Mouse (Mus musculus) MEL (cell line): ENCODE data around the gene Supt7l. TPM values are rescaled to one million over a fixed set of nuclear protein-coding genes. Genes with fewer than 3 reads are reported as not detected.

ENCODE experiments used
- DNase-seq: peaks from one replicate; pipeline ENCODE4 v3.0.0; 2011; ENCODE audit warnings: low read depth, low spot score
- H3K27ac ChIP-seq: 2 replicates; pipeline ENCODE4 v1.5.1; 2012; ENCODE audit warnings: low read depth, mild to moderate bottlenecking, control low read depth, low read length, moderate library complexity; ENCODE audit not compliant: control insufficient read depth
- H3K27me3 ChIP-seq, 2 experiments: fragments of 150-350 bp in 1 of 2; sonication (generic) in 1 of 2; 2 replicates each; pipeline ENCODE4 v1.6.1; 2012; ENCODE audit warnings: low read length in 2 of 2, mild to moderate bottlenecking in 2 of 2, improper control_type of control experiment in 1 of 2, moderate library complexity in 1 of 2; ENCODE audit not compliant: insufficient read depth in 2 of 2, control insufficient read depth in 1 of 2
- H3K36me3 ChIP-seq, 2 experiments: 2 replicates each; pipeline ENCODE4 v1.6.1; 2012 to 2014; ENCODE audit warnings: low read length in 2 of 2, improper control_type of control experiment in 1 of 2, inconsistent platforms in 1 of 2, mild to moderate bottlenecking in 1 of 2; ENCODE audit not compliant: insufficient read depth in 2 of 2, control insufficient read depth in 1 of 2
- H3K4me1 ChIP-seq, 2 experiments: fragments of 150-350 bp in 1 of 2; sonication (generic) in 1 of 2; 2 replicates each; pipeline ENCODE4 v1.6.1; 2012; ENCODE audit warnings: low read length in 2 of 2, improper control_type of control experiment in 1 of 2, mild to moderate bottlenecking in 1 of 2; ENCODE audit not compliant: insufficient read depth in 2 of 2, control insufficient read depth in 1 of 2
- H3K4me3 ChIP-seq, 2 experiments: fragments of 150-350 bp in 1 of 2; sonication (generic) in 1 of 2; 2 replicates each; pipeline ENCODE4 v1.5.1; 2012; ENCODE audit warnings: low read depth in 2 of 2, low read length in 2 of 2, mild to moderate bottlenecking in 2 of 2, moderate library complexity in 2 of 2, control low read depth in 1 of 2, improper control_type of control experiment in 1 of 2; ENCODE audit not compliant: control insufficient read depth in 1 of 2, insufficient read depth in 1 of 2
- H3K79me2 ChIP-seq: 2 replicates; pipeline ENCODE4 v1.6.1; 2012; ENCODE audit warnings: mild to moderate bottlenecking, low read length, moderate library complexity; ENCODE audit not compliant: control insufficient read depth, poor library complexity, insufficient read depth
- H3K9ac ChIP-seq: 2 replicates; pipeline ENCODE4 v1.6.1; 2012; ENCODE audit warnings: low read depth, mild to moderate bottlenecking, control low read depth, low read length, moderate library complexity; ENCODE audit not compliant: control insufficient read depth, poor library complexity, severe bottlenecking
- H3K9me3 ChIP-seq: fragments of 150-350 bp; sonication (generic); replicated peaks from 2 replicates; pipeline ENCODE4 v1.6.1; 2012; ENCODE audit warnings: mild to moderate bottlenecking, low read length, improper control_type of control experiment, moderate library complexity; ENCODE audit not compliant: insufficient read depth
- BHLHE40 ChIP-seq: IDR thresholded peaks from 2 replicates; pipeline ENCODE4 v1.6.1; 2012; ENCODE audit warnings: low read depth, mild to moderate bottlenecking, inconsistent platforms, low read length, improper control_type of control experiment, borderline replicate concordance
- CHD1 ChIP-seq: IDR thresholded peaks from 2 replicates; pipeline ENCODE4 v1.6.1; 2012; ENCODE audit warnings: low read depth, mild to moderate bottlenecking, inconsistent platforms, low read length, improper control_type of control experiment
- CHD2 ChIP-seq: IDR thresholded peaks from 2 replicates; pipeline ENCODE4 v1.6.1; 2011; ENCODE audit warnings: low read length, improper control_type of control experiment
- CTCF ChIP-seq, 3 experiments: IDR thresholded peaks in 2 of 3; conservative IDR thresholded peaks in 1 of 3; 2 replicates each; pipeline ENCODE4 v1.5.1; 2011 to 2012; ENCODE audit warnings: low read length in 3 of 3, low read depth in 2 of 3, mild to moderate bottlenecking in 2 of 3, improper control_type of control experiment in 1 of 3, inconsistent platforms in 1 of 3, mixed read lengths in 1 of 3, moderate library complexity in 1 of 3; ENCODE audit not compliant: control insufficient read depth in 1 of 3, insufficient read depth in 1 of 3, poor library complexity in 1 of 3, severe bottlenecking in 1 of 3
- E2F4 ChIP-seq: IDR thresholded peaks from 2 replicates; pipeline ENCODE4 v1.6.1; 2011; ENCODE audit warnings: low read depth, low read length, improper control_type of control experiment, borderline replicate concordance
- EP300 ChIP-seq, 2 experiments: IDR thresholded peaks; 2 replicates each; pipeline ENCODE4 v1.6.1; 2011; ENCODE audit warnings: improper control_type of control experiment in 2 of 2, low read length in 2 of 2, low read depth in 1 of 2, mild to moderate bottlenecking in 1 of 2
- GABPA ChIP-seq: IDR thresholded peaks from 2 replicates; pipeline ENCODE4 v1.6.1; 2012; ENCODE audit warnings: low read depth, mild to moderate bottlenecking, inconsistent platforms, low read length, improper control_type of control experiment, moderate library complexity
- GATA1 ChIP-seq: IDR thresholded peaks from 2 replicates; pipeline ENCODE4 v1.6.1; 2011; ENCODE audit warnings: low read depth, low read length, improper control_type of control experiment
- HCFC1 ChIP-seq: IDR thresholded peaks from 2 replicates; pipeline ENCODE4 v1.6.1; 2012; ENCODE audit warnings: low read depth, mild to moderate bottlenecking, inconsistent platforms, low read length, improper control_type of control experiment, moderate library complexity
- JUND ChIP-seq: IDR thresholded peaks from 2 replicates; pipeline ENCODE4 v1.6.1; 2011; ENCODE audit warnings: low read depth, mild to moderate bottlenecking, improper control_type of control experiment, low read length
- KAT2A ChIP-seq: conservative IDR thresholded peaks from 2 replicates; pipeline ENCODE4 v1.6.1; 2012; ENCODE audit warnings: low read depth, low read length, improper control_type of control experiment, inconsistent platforms
- MAFK ChIP-seq: IDR thresholded peaks from 2 replicates; pipeline ENCODE4 v1.6.1; 2011; ENCODE audit warnings: low read depth, mild to moderate bottlenecking, low read length, improper control_type of control experiment, borderline replicate concordance
- MAX ChIP-seq: IDR thresholded peaks from 2 replicates; pipeline ENCODE4 v1.6.1; 2011; ENCODE audit warnings: low read length, improper control_type of control experiment
- MAZ ChIP-seq: IDR thresholded peaks from 2 replicates; pipeline ENCODE4 v1.6.1; 2012; ENCODE audit warnings: low read depth, mild to moderate bottlenecking, inconsistent platforms, low read length, improper control_type of control experiment
- MXI1 ChIP-seq: IDR thresholded peaks from 2 replicates; pipeline ENCODE4 v1.6.1; 2011; ENCODE audit warnings: mild to moderate bottlenecking, low read depth, low read length, improper control_type of control experiment
- MYB ChIP-seq: IDR thresholded peaks from 2 replicates; pipeline ENCODE4 v1.6.1; 2011; ENCODE audit warnings: mild to moderate bottlenecking, low read depth, low read length, improper control_type of control experiment
- NELFE ChIP-seq: IDR thresholded peaks from 2 replicates; pipeline ENCODE4 v1.6.1; 2011; ENCODE audit warnings: low read depth, low read length, improper control_type of control experiment
- NRF1 ChIP-seq: IDR thresholded peaks from 2 replicates; pipeline ENCODE4 v1.6.1; 2014; ENCODE audit warnings: low read depth, mild to moderate bottlenecking, inconsistent platforms, low read length, improper control_type of control experiment, moderate library complexity; ENCODE audit not compliant: poor library complexity, insufficient read depth, severe bottlenecking
- POLR2A ChIP-seq, 2 experiments: IDR thresholded peaks; 2 replicates each; pipeline ENCODE4 v1.6.1; 2011 to 2012; ENCODE audit warnings: low read length in 2 of 2, mild to moderate bottlenecking in 2 of 2, control low read depth in 1 of 2, improper control_type of control experiment in 1 of 2, low read depth in 1 of 2, moderate library complexity in 1 of 2; ENCODE audit not compliant: control insufficient read depth in 1 of 2, insufficient read depth in 1 of 2, poor library complexity in 1 of 2
- POLR2AphosphoS2 ChIP-seq: IDR thresholded peaks from 2 replicates; pipeline ENCODE4 v1.6.1; 2011; ENCODE audit warnings: low read length, improper control_type of control experiment
- RAD21 ChIP-seq: IDR thresholded peaks from 2 replicates; pipeline ENCODE4 v1.6.1; 2011; ENCODE audit warnings: mild to moderate bottlenecking, low read depth, low read length, improper control_type of control experiment
- RCOR1 ChIP-seq: IDR thresholded peaks from 2 replicates; pipeline ENCODE4 v1.6.1; 2012; ENCODE audit warnings: low read depth, mild to moderate bottlenecking, inconsistent platforms, low read length, improper control_type of control experiment
- SIN3A ChIP-seq: IDR thresholded peaks from 2 replicates; pipeline ENCODE4 v1.6.1; 2012; ENCODE audit warnings: low read length, improper control_type of control experiment, inconsistent platforms
- SMC3 ChIP-seq: IDR thresholded peaks from 2 replicates; pipeline ENCODE4 v1.6.1; 2011; ENCODE audit warnings: low read depth, low read length, improper control_type of control experiment
- TAL1 ChIP-seq: IDR thresholded peaks from 2 replicates; pipeline ENCODE4 v1.6.1; 2012; ENCODE audit warnings: mild to moderate bottlenecking, inconsistent platforms, low read length, moderate library complexity, mixed read lengths
- TBP ChIP-seq: IDR thresholded peaks from 2 replicates; pipeline ENCODE4 v1.8.0; 2011; ENCODE audit warnings: low read depth, low read length, improper control_type of control experiment
- TCF12 ChIP-seq: IDR thresholded peaks from 2 replicates; pipeline ENCODE4 v1.6.1; 2014; ENCODE audit warnings: low read depth, mild to moderate bottlenecking, inconsistent platforms, low read length, improper control_type of control experiment, moderate library complexity
- UBTF ChIP-seq: IDR thresholded peaks from 2 replicates; pipeline ENCODE4 v1.6.1; 2012; ENCODE audit warnings: low read depth, mild to moderate bottlenecking, inconsistent platforms, low read length, improper control_type of control experiment, moderate library complexity, borderline replicate concordance; ENCODE audit not compliant: insufficient read depth
- USF1 ChIP-seq: IDR thresholded peaks from 2 replicates; pipeline ENCODE4 v1.6.1; 2014; ENCODE audit warnings: low read depth, mild to moderate bottlenecking, inconsistent platforms, low read length, improper control_type of control experiment, moderate library complexity
- USF2 ChIP-seq, 2 experiments: IDR thresholded peaks; 2 replicates each; pipeline ENCODE4 v1.6.1; 2011 to 2012; ENCODE audit warnings: improper control_type of control experiment in 2 of 2, low read length in 2 of 2, borderline replicate concordance in 1 of 2, inconsistent platforms in 1 of 2, low read depth in 1 of 2, mild to moderate bottlenecking in 1 of 2; ENCODE audit not compliant: insufficient read depth in 1 of 2
- ZC3H11A ChIP-seq: IDR thresholded peaks from 2 replicates; pipeline ENCODE4 v1.6.1; 2012; ENCODE audit warnings: low read depth, mild to moderate bottlenecking, inconsistent platforms, low read length, improper control_type of control experiment
- ZMIZ1 ChIP-seq: IDR thresholded peaks from 2 replicates; pipeline ENCODE4 v1.6.1; 2012; ENCODE audit warnings: low read depth, mild to moderate bottlenecking, inconsistent platforms, low read length, improper control_type of control experiment, moderate library complexity
- ZNF384 ChIP-seq: IDR thresholded peaks from 2 replicates; pipeline ENCODE4 v1.6.1; 2012; ENCODE audit warnings: low read depth, mild to moderate bottlenecking, inconsistent platforms, low read length, improper control_type of control experiment
- polyA plus RNA-seq, 2 experiments: library from polyadenylated mRNA; stranded (reverse) in 1 of 2; unstranded in 1 of 2; fragments of >175 nt in 1 of 2; fragments of >200 nt in 1 of 2; gene quantifications; 2 replicates each; pipeline versions ENCODE4 v1.2.1 to v1.2.4; 2012; ENCODE audit warnings: low replicate concordance in 2 of 2, low read depth in 1 of 2; ENCODE audit not compliant: insufficient read length in 2 of 2, insufficient read depth in 1 of 2, missing spikeins in 1 of 2
- total RNA-seq: library from RNA; depleted of rRNA; stranded (reverse); fragments of 300-350 nt; gene quantifications from 2 replicates; pipeline ENCODE4 v1.2.3, GENCODE M21; 2012

Supt7l gene
- total and polyA plus RNA-seq, 3 experiments = 19.3 to 23.6 TPM; not detected in 1

DNA sequence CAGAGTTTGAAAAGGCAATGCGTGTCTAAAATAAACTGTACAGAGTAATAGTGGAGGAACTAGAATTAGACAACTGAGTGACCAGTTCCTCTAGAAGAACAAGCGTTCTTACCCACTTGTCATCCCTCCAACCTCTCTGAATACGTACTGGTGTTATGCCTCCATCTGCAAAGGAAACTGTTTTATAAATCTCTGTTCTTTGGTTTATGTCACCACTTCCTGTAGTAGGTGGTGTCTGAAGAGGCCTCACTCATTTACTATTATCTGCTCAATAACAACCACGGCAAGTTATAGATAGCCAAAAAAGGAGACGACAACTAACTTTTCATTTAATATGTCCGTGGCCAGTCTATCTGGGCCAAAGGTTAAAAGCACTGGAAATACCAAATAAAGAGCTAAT, 7.1 kb downstream of the Supt7l start:
- Histone ChIP-seq H3K27ac (no peak overlapping the region), H3K4me3 (no peak overlapping the region), H3K36me3 (peaks cover under 1 to 8% of the 10 kb centered on the region in 2 experiments), H3K4me1 (peaks cover 0 to 2% of the 10 kb centered on the region in 2 experiments; a peak in 2 of 4 replicates), H3K79me2 (no peaks in the 10 kb centered on the region; the same call in 1 of the 2 replicates), H3K9me3 (no peaks in the 10 kb centered on the region), H3K9ac (no peak overlapping the region), H3K27me3 (no peaks in the 10 kb centered on the region)
- TF ChIP-seq TCF12 = no peak
- no peak for TF ChIP-seq SIN3A
- TF ChIP-seq NRF1 = no peak
- TF ChIP-seq ZMIZ1 = no peak
- no peak for TF ChIP-seq CHD2
- TF ChIP-seq CHD1 = no peak
- TF ChIP-seq UBTF = no peak
- no peak for TF ChIP-seq SMC3
- TF ChIP-seq RCOR1 = no peak
- TF ChIP-seq MAZ = no peak
- no peak for TF ChIP-seq CTCF (IDR thresholded peaks at IDR 0.05 in 2 of 3, conservative IDR thresholded peaks at IDR 0.05 in 1 of 3; ENCODE audit: control insufficient read depth in 1 of 3, insufficient read depth in 1 of 3, low read depth in 2 of 3, low read length in 3 of 3, poor library complexity in 1 of 3, severe bottlenecking in 1 of 3)
- no peak for TF ChIP-seq USF2 (IDR thresholded peaks at IDR 0.05; ENCODE audit: borderline replicate concordance in 1 of 2, insufficient read depth in 1 of 2, low read depth in 1 of 2, low read length in 2 of 2)
- no peak for TF ChIP-seq HCFC1
- no peak for TF ChIP-seq NELFE
- TF ChIP-seq MYB = no peak
- TF ChIP-seq GABPA = no peak
- TF ChIP-seq GATA1 = no peak
- TF ChIP-seq E2F4 = no peak
- no peak for TF ChIP-seq MXI1
- no peak for TF ChIP-seq TAL1
- no peak for DNase-seq

DNA sequence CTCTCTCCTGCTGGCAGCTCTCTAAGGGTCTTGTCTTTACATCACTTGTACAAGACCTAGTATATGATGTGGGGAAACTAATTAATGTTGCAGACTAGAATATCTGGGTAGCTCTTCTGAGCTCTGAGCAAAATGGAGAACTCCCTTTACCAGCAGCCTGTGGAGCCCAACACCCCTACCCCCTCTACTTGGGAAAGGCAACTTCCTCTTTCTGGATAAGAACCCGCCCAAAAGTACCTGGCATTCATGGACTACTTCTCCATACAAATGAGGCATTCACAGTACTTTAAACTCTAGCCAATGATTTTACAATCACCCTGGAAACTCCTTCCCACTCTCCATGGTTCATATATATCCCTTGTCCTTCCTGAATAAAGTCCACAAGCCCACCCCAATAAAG, 15.1 kb downstream of the Supt7l start:
- Histone ChIP-seq H3K9ac (no peak overlapping the region), H3K36me3 (peaks cover 8 to 15% of the 10 kb centered on the region in 2 experiments), H3K27me3 (no peaks in the 10 kb centered on the region), H3K4me1 (peaks cover 5 to 12% of the 10 kb centered on the region in 2 experiments), H3K4me3 (no peak overlapping the region), H3K79me2 (no peaks in the 10 kb centered on the region), H3K27ac (peak overlapping the region; percentile 51), H3K9me3 (no peaks in the 10 kb centered on the region)
- peak; percentile 95 for DNase-seq
- TF ChIP-seq JUND = no peak
- no peak for TF ChIP-seq POLR2AphosphoS2
- TF ChIP-seq RAD21 = no peak
- peak; percentile 4 to 71; a peak in 2 of 4 replicates for TF ChIP-seq EP300 (IDR thresholded peaks at IDR 0.05; ENCODE audit: low read depth in 1 of 2, low read length in 2 of 2)
- TF ChIP-seq MYB = no peak
- no peak for TF ChIP-seq MAFK
- no peak for TF ChIP-seq USF1
- no peak for TF ChIP-seq TBP
- no peak for TF ChIP-seq KAT2A
- no peak for TF ChIP-seq E2F4
- no peak for TF ChIP-seq ZC3H11A
- TF ChIP-seq CHD2 = no peak
- no peak for TF ChIP-seq ZNF384
- no peak for TF ChIP-seq CHD1
- no peak for TF ChIP-seq NELFE
- peak in 1 of 2 experiments; percentile 44; a peak in 1 of 4 replicates for TF ChIP-seq POLR2A (IDR thresholded peaks at IDR 0.05; ENCODE audit: control insufficient read depth in 1 of 2, insufficient read depth in 1 of 2, low read depth in 1 of 2, low read length in 2 of 2, poor library complexity in 1 of 2)
- no peak for TF ChIP-seq GABPA
- no peak for TF ChIP-seq BHLHE40
- TF ChIP-seq MAX = no peak
